Mouse (Mus musculus) ES-Bruce4 (cell line): ENCODE data around the gene Trim15.

ENCODE experiments used
- EP300 ChIP-seq: IDR thresholded peaks from 2 replicates; pipeline ENCODE4 v1.6.1; 2011; ENCODE audit warnings: low read depth, low read length; ENCODE audit not compliant: insufficient read depth
- POLR2A ChIP-seq: IDR thresholded peaks from one replicate; pipeline ENCODE4 v1.8.1; 2011; ENCODE audit warnings: low read length; ENCODE audit not compliant: insufficient read depth

- no peak for TF ChIP-seq EP300
- TF ChIP-seq POLR2A: no peak
These were observed 38.5 kb downstream of the Trim15 start for GRCm38 (mm10) chr17:36828488-36828887.
